Mouse (Mus musculus): Measurements from ENCODE around the gene C1qtnf9. TPM values are rescaled to one million over a fixed set of nuclear protein-coding genes. Genes with fewer than 3 reads are reported as not detected.
A peak's percentile ranks its signal among the peaks of the same experiment; 100 is the strongest.

The C1qtnf9 gene
- total RNA-seq, 2 experiments from 2014 or later: not detected

DNA sequence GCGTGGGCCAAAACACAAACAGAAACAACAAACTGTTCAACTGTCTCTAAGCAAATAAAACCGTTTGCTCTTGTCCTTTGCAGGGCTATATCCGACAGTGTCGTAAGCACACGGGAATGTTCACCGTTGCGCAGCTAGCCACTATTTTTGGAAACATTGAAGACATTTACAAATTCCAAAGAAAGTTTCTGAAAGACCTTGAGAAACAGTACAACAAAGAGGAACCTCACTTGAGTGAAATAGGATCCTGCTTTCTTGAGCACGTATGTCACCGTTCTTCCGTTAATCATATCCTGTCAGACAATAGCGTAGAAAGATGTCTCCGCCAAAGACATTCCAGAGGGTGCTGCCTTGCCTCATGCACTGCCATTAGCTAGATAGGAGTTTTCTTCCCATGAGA, 18.1 kb upstream of the C1qtnf9 start:
- ATAC-seq (replicated peaks; ENCODE audit: poor library complexity): peak; percentile 64

DNA sequence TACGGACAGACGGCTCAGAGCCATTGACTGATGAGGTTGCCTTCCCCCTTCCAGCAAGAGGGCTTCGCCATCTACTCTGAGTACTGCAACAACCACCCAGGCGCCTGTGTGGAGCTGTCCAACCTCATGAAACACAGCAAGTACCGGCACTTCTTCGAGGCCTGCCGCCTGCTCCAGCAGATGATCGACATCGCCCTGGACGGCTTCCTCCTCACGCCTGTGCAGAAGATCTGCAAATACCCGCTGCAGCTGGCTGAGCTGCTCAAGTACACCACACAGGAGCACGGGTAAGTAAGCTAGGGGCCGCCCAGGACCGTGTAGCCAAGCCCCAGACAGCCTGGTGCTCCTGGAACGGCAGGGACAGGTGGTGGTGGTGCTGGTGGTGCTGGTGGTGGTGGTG, 16.4 kb upstream of the C1qtnf9 start:
- no peak for ATAC-seq (replicated peaks; ENCODE audit: poor library complexity)

- no peak for ATAC-seq (replicated peaks; ENCODE audit: poor library complexity)
Observed at GRCm38 (mm10) chr14:60752892-60753800, 14.8 kb upstream of the C1qtnf9 start.

- ATAC-seq (replicated peaks; ENCODE audit: poor library complexity): no peak
Observed at GRCm38 (mm10) chr14:60753801-60754126, 14.2 kb upstream of the C1qtnf9 start.

GRCm38 (mm10) chr14:60754656-60755055, 13.3 kb upstream of the C1qtnf9 start:
- ATAC-seq (replicated peaks; ENCODE audit: poor library complexity): no peak

- no peak for ATAC-seq (replicated peaks; ENCODE audit: poor library complexity)
Observed at GRCm38 (mm10) chr14:60756271-60756670, 11.7 kb upstream of the C1qtnf9 start.

DNA sequence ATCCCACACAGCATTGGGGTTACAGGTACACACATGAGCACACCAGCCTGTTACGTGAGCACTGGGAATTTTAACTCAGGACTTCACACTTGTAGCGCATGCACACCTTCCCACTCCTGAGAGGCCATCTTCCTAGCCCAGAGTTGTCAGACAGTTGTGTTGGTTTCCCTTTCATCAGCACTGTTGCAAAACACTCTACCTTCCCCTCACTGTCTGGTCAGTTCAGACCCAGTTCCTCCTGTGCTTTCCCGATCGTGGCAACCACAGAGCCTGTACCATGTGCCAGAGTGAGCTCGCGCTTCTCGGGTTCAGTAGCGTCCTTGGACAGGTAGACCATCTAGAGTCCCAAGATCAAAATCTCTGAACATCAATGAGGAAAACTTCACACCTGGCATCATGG, 10.7 kb upstream of the C1qtnf9 start:
- peak; percentile 90 for ATAC-seq (replicated peaks; ENCODE audit: poor library complexity)

GRCm38 (mm10) chr14:60757722-60758121, 10.2 kb upstream of the C1qtnf9 start:
- ATAC-seq (replicated peaks; ENCODE audit: poor library complexity): peak; percentile 65

- ATAC-seq (replicated peaks; ENCODE audit: poor library complexity): no peak
Observed at GRCm38 (mm10) chr14:60759097-60759496, 8.8 kb upstream of the C1qtnf9 start.

- ATAC-seq (replicated peaks; ENCODE audit: poor library complexity): no peak
Observed at GRCm38 (mm10) chr14:60761801-60762200, 6.1 kb upstream of the C1qtnf9 start.

- no peak for ATAC-seq (replicated peaks; ENCODE audit: poor library complexity)
Observed at GRCm38 (mm10) chr14:60762754-60763153, 5.2 kb upstream of the C1qtnf9 start.

DNA sequence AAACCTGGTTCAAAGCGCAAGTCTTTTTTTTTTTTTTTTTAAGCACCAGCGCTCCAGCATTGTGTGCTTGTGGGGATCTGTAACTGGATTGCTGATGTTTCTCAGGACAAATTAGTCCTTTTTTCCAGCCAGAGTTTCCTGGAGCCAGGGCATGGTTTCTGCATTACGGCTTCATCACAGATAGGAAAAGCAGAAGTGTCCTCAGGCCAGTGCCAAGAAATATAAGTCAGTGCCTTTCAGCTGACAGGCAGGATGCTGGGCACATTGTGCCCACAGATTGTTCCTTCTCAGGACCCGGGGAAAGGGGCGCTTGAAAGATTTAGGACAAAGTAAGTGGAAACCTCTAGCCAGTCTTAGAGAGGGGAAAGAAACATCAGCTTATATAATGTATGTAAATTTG, 4.2 kb upstream of the C1qtnf9 start:
- ATAC-seq (replicated peaks; ENCODE audit: poor library complexity): peak; percentile 65

- no peak for ATAC-seq (replicated peaks; ENCODE audit: poor library complexity)
Observed at GRCm38 (mm10) chr14:60764526-60764925, 3.4 kb upstream of the C1qtnf9 start.

- no peak for ATAC-seq (replicated peaks; ENCODE audit: poor library complexity)
Observed at GRCm38 (mm10) chr14:60765025-60765424, 2.9 kb upstream of the C1qtnf9 start.

DNA sequence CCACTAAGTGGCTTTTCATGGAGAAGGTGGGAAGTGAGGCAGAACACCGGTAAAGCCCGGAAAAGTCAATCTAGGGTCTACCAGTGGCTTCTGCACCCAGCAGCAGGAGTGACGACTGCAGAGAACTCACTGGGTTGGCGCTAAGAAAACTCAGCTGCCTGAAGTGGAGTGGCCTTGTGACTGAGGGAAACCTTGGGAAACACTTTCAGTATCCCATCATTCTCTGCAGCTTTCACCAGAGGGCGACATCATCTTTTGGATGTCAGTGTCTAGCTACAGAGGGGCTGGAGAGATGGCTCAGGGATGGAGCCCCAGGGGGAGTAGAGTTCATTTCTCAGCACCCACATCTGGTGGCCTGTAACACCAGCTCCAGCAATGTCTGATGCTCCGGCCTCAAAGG, 1.4 kb downstream of the C1qtnf9 start:
- ATAC-seq (replicated peaks; ENCODE audit: poor library complexity): no peak

- ATAC-seq (replicated peaks; ENCODE audit: poor library complexity): no peak
Observed at GRCm38 (mm10) chr14:60770594-60770993, 2.7 kb downstream of the C1qtnf9 start.

DNA sequence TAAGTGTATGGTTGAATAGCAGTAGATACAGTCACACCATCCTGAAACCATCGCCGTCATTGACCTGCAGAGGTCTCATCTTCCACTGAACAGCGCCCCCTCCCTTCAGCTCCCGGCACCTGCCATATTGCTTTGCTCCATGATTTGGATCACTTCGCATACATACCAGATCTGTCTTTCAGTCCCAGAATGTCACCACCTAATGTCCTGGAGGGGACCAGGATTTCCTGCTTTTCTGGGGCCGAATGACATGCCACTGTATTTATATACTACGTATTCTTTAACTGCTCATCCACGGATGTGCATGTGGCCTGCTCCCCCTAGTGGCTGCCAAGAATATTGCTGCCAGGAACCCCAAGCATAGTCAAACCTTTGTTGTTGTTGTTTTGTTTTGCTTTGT, 3.1 kb downstream of the C1qtnf9 start:
- ATAC-seq (replicated peaks; ENCODE audit: poor library complexity): peak; percentile 96

GRCm38 (mm10) chr14:60773476-60773875, 5.5 kb downstream of the C1qtnf9 start:
- ATAC-seq (replicated peaks; ENCODE audit: poor library complexity): no peak

DNA sequence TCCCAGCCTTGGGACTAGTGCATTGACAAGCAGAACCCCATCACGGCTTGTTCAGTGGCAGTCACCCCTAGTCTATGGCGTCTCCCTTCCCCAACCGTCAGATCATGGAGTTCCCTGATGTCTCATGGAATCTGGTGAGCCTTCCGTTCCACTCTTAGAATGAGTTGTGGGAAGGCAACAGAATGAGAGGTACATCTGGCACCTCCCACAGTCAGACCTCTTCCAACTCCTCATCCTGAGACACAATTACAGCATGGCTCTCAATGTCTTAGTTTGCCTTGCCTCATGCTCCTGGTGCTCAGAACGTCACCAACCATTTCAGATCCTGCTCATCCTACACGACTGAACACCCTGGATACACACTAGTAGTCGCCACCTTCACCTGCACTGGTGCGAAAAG, 8.6 kb downstream of the C1qtnf9 start:
- ATAC-seq (replicated peaks; ENCODE audit: poor library complexity): no peak

DNA sequence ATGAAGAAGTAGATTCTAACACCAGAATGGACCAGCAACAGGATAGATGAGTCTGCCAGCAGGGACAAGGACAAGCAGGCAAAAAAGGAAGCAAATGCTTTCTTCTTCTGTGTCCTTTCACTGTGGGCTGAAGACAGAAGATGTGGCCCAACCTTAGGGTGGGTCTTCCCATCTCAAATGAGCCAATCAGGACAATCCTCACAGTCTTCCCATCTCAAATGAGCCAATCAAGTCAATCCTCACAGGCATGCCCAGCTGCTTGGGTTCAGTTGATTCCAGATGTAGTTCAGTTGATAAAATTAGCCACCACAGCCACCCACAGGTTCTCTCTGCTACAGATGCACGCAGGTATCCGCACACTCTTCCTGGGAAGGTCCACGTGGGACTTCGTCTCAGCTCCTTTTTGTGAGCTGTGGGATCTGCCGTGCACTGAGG, 9.6 kb downstream of the C1qtnf9 start:
- ATAC-seq (replicated peaks; ENCODE audit: poor library complexity): peak; percentile 89

GRCm38 (mm10) chr14:60779198-60779597, 11.3 kb downstream of the C1qtnf9 start:
- ATAC-seq (replicated peaks; ENCODE audit: poor library complexity): no peak

DNA sequence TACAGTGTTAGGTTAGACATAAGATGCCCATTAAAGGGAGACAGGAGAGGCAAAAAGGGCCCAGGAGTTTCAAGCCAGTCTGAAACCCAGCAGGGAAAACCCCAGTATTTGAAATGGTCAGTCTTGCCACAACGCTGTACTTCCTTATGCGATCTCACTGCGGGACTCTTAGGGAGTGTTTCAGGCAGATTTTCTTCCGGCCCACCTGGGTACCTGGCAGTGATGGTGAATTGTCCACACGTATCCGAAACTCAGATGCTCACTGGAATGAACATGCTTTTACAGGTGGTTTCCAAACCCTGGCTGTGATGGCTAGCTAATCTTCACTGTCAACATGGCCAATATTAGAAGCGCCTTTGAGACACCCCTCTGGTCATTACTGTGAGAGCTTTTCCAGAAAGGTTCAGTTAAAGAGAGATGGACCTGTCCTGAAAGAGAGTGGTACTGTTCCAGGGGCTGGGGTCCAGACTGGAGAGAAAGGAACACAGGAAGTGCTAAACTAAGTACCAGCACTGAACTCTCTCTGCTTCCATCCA, 14.3 kb downstream of the C1qtnf9 start:
- ATAC-seq (replicated peaks; ENCODE audit: poor library complexity): no peak

DNA sequence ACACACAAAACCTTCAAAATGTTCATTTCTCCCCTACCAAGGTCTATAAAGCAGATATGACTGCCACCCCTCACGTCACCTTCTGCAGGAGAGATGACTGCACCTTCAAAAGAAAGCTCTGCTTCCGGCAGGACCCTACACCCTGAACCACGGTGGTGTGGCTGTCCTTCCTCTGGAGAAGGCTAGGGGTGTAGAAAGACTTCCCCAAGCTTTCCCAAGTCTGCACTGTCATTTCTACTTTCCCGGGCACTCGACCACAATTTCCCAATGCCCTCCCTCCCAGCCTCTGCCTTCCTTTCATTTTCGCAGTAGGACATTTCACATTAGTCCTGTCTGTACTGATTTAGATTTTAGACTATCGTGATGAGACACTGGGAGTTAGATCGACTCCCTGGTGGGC, 15.3 kb downstream of the C1qtnf9 start:
- peak; percentile 47 for ATAC-seq (replicated peaks; ENCODE audit: poor library complexity)

Data from megakaryocyte progenitor cell, adult 5-6 weeks (primary cell).